Mouse (Mus musculus): ENCODE data around the gene Eif2s3y.
A peak's percentile ranks its signal among the peaks of the same experiment; 100 is the strongest.

Gene Eif2s3y

GRCm38 (mm10) chrY:1009882-1010751 lies at the start of gene Eif2s3y:
Gene Eif2s3y (plus strand): TSS chrY:1010543.
- DNase-seq = peak in 1 of 2 experiments; percentile 81
